Mouse (Mus musculus) lung, adult 2 months (tissue): ENCODE measurements around the gene Smtnl2.

Experiments used
- CTCF ChIP-seq: fragments of 200-500 bp; IDR thresholded peaks from 2 replicates; pipeline ENCODE4 v1.5.1; 2011; ENCODE audit warnings: mild to moderate bottlenecking, low read length, control low read depth; ENCODE audit not compliant: insufficient read depth
- POLR2A ChIP-seq: fragments of 200-500 bp; IDR thresholded peaks from 2 replicates; pipeline ENCODE4 v1.6.1; 2011; ENCODE audit warnings: low read depth, mild to moderate bottlenecking, control low read depth, low read length, borderline replicate concordance; ENCODE audit errors: extremely low read depth

DNA sequence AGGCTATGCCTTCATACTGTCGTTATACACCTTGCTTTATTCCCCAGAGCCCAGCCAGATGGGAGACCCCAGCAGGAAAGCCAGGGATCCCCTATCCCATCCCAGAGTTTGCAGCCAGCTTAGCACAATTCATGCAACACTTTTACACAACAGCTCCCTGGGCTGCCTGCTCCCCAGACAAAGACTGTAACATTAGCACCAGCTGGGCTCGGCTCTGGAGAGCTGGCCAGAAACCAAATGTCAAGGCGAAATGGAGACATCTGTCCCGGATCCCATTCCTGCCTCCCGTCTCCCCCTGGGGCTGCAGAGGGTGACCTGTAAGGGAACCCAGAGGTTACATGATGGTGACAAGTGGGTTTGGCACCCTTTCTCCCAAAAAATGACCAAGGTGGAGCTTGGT is 17.8 kb downstream of the Smtnl2 start:
- TF ChIP-seq CTCF (no peak), POLR2A (no peak)
